Mouse (Mus musculus): ENCODE measurements around the gene Gla. TPM values are rescaled to one million over a fixed set of nuclear protein-coding genes. Genes with fewer than 3 reads are reported as not detected.

The Gla gene
- polyA plus RNA-seq (2012; rRNA removed): 2.0 and 2.7 TPM in 2 replicates

GRCm38 (mm10) chrX:134600659-134601379 lies at the start of gene Gla, which contains the start of gene Hnrnph2:
Gene Gla (minus strand): TSS chrX:134601125.
Gene Hnrnph2 (plus strand): TSS chrX:134601179.

DNA sequence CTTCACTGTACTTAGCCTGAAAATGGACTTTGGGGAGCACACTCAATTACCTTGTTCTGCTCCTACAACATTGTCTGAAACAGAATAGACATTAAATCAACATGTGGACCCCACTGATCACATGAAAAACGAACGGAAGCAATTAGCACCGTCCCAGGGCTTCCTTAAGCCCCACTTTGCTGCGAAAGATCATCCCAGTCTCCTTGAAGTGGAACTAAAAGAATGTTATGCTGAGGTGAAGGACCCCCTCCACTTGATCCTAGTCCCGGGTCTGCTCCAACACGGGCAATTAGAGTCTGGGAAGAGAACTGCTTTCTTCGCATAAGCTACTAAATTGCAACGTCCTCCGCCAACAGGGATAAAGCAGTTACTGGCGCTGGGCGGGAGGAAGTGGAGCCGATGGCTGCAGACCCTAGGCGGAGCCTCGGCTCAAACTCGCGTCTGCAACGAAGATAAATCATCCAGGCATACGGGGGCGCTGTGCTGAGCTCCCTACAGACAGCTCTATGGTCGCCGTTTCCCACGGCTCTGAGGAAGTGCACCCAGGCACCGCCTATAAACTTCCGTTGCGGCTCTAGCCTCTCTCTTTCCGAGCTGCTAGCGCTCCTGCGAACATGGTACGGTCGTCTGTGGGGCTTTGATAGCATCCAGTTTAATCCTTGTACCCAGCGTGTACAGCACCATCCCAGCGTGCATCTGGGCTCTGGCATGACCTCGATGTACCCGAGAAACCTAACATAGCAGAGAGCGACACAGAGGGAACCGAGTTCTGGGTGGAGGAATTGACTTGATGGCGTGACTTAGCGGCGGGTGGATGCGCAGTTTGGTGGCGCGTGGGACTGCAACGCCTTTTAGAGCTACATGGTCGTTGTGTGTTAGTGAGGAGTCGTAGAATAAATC lies 15.6 kb downstream of the Gla start, which contains the start of gene Rpl36a:
Gene Rpl36a (plus strand): TSS at position 552 of the 900 bp plus-strand sequence.

GRCm38 (mm10) chrX:134582888-134583669 lies 17.8 kb downstream of the Gla start, which contains the start of gene Btk:
Gene Btk (minus strand): TSS chrX:134583570.

GRCm38 (mm10) chrX:134541145-134541954 lies 59.6 kb downstream of the Gla start, which contains the start of gene Timm8a1:
Gene Timm8a1 (minus strand): TSS chrX:134541865.

Other genes starting within 250 kb of the Gla start
- gene Drp2, start 196.6 kb downstream of the Gla start, polyA plus RNA-seq (2012; rRNA removed): 0.57 and 0.70 TPM in 2 replicates
- gene Taf7l, start 124.6 kb downstream of the Gla start, polyA plus RNA-seq (2012; rRNA removed): not detected in 2 replicates
- 0.58 and 0.84 TPM in 2 replicates for gene Timm8a1, start 59.3 kb downstream of the Gla start, polyA plus RNA-seq (2012; rRNA removed)
- gene Btk, start 17.6 kb downstream of the Gla start, polyA plus RNA-seq (2012; rRNA removed): 0.37 and 0.64 TPM in 2 replicates
- gene Rpl36a, start 15.5 kb downstream of the Gla start, polyA plus RNA-seq (2012; rRNA removed): 64.1 and 132 TPM in 2 replicates
- 4.0 and 4.8 TPM in 2 replicates for gene Hnrnph2, start 54 bp upstream of the Gla start, polyA plus RNA-seq (2012; rRNA removed)
- gene Armcx4, start 85.4 kb upstream of the Gla start, polyA plus RNA-seq (2012; rRNA removed): 0.24 and 0.42 TPM in 2 replicates
- 0.67 and 1.6 TPM in 2 replicates for gene Armcx1, start 116.8 kb upstream of the Gla start, polyA plus RNA-seq (2012; rRNA removed)
- gene Armcx6, start 150.3 kb upstream of the Gla start, polyA plus RNA-seq (2012; rRNA removed): 0.49 and 0.96 TPM in 2 replicates
- 3.3 TPM in 2 replicates for gene Armcx3, start 155.5 kb upstream of the Gla start, polyA plus RNA-seq (2012; rRNA removed)
- gene Armcx2, start 208.1 kb upstream of the Gla start, polyA plus RNA-seq (2012; rRNA removed): 7.7 and 8.5 TPM in 2 replicates

Measured in colon, adult 2 months (tissue).